Mouse (Mus musculus) CH12.LX (cell line): ENCODE measurements around the gene Erbb4.

ENCODE experiments used
- CTCF ChIP-seq, 2 experiments: IDR thresholded peaks in 1 of 2; conservative IDR thresholded peaks in 1 of 2; 2 replicates each; pipeline ENCODE4 v1.5.1; 2011 to 2012; ENCODE audit warnings: low read depth in 2 of 2, low read length in 2 of 2, improper control_type of control experiment in 1 of 2, inconsistent platforms in 1 of 2, mild to moderate bottlenecking in 1 of 2, moderate library complexity in 1 of 2
- JUND ChIP-seq: conservative IDR thresholded peaks from 2 replicates; pipeline ENCODE4 v1.6.1; 2011; ENCODE audit warnings: low read depth, low read length, improper control_type of control experiment
- MYC ChIP-seq: IDR thresholded peaks from 2 replicates; pipeline ENCODE4 v1.6.1; 2011; ENCODE audit warnings: low read depth, mild to moderate bottlenecking, improper control_type of control experiment, low read length
- TCF12 ChIP-seq: IDR thresholded peaks from 2 replicates; pipeline ENCODE4 v1.6.1; 2014; ENCODE audit warnings: low read depth, mild to moderate bottlenecking, inconsistent platforms, low read length, improper control_type of control experiment
- UBTF ChIP-seq: IDR thresholded peaks from 2 replicates; pipeline ENCODE4 v1.6.1; 2012; ENCODE audit warnings: low read depth, mild to moderate bottlenecking, inconsistent platforms, low read length, improper control_type of control experiment, moderate library complexity
- ZC3H11A ChIP-seq: IDR thresholded peaks from 2 replicates; pipeline ENCODE4 v1.6.1; 2012; ENCODE audit warnings: low read depth, mild to moderate bottlenecking, inconsistent platforms, low read length, improper control_type of control experiment

GRCm38 (mm10) chr1:68134450-68134849, 973.4 kb downstream of the Erbb4 start:
- TF ChIP-seq ZC3H11A = no peak
- TF ChIP-seq UBTF = no peak
- no peak for TF ChIP-seq CTCF (conservative IDR thresholded peaks at IDR 0.05 in 1 of 2, IDR thresholded peaks at IDR 0.05 in 1 of 2; ENCODE audit: low read depth in 2 of 2, low read length in 2 of 2)
- TF ChIP-seq JUND = no peak
- TF ChIP-seq TCF12 = no peak
- no peak for TF ChIP-seq MYC
